Mouse (Mus musculus): ENCODE measurements around the gene Dvl3.

Dvl3 gene

DNA sequence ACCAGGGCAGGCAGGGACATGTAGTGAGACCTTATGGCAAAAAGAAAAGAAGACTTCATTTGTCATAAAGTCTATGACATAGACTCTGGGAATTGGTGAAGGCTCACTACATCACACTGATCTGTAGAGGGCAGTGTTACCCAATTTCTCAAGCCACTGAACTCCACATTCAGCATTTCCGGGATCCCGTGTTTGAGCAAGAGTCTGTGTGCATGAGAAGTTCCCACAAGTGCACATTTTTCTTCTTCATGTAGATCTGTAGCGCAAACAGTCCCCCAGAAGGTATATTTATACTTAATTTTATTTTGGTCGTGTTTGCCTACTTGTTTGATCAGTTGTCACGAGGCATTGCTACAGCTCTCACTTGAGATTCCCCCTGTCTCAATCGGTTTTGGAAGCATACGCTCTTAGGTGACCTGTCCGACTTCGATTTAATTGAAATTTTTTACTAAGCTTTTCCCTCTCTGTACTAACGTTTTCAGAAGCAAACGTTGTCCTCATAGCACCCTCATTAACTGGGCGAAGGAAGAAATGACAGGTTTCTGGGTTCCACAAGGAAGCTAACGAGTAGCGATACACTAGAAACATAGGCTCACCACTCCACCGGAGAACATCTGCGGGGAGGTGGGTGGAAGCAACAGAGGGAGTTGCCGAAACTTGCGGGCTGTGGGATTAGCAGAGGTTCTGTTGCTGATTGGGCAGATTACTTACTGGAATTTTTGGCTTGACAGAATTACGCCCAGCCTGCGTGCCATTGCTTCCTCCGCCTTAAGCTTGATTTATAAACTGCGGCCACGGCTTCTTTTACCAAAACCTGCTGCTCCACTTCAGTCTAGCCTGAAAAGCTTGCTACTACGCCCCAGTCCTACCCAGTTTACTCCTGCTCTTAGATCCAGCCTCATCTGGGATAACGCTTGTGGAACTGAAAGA lies 19.8 kb upstream of the Dvl3 start:
- peak; percentile 53 to 76 for DNase-seq (ENCODE audit: low read depth in 2 of 2, low spot score in 2 of 2)

GRCm38 (mm10) chr16:20497980-20498676 lies 18.7 kb upstream of the Dvl3 start:
- DNase-seq (ENCODE audit: low read depth in 2 of 2, low spot score in 2 of 2), result peak in 1 of 2 experiments; percentile 12

DNA sequence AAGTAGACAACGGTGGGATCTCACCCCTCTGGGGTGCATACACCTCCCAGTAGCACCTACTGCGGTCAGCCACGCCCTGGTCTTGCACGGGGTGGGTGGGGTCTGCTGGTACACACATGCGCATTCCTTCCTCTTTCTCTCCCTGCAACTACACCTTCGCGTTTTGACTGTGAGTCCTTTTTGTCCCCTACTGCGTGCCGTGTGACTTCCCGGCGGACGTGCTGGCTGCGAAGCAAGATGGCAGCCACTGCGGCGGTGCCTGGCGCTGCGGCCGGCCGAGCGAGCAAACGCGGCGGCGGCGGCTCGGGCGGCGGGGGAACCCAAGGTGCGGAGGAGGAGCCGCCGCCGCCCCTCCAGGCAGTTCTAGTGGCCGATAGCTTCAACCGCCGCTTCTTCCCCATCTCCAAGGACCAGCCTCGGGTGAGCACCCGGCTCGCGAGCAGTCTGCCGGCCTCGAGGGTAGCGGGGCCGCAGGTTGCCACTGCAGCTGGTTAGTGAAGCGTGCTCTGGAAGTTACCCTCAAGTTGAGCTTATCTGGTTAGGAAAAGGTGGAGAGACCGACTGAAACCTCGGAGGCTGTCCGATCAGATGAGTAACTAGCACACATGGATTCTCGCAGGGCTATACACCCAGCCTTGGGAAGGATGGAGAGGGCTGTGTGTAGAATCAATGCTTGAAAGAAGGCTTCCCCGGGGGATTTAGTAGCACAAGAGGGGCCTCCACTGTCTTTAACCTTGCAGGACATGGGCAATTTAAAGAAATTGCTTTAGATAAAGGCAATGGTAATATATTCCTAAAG lies 17.9 kb upstream of the Dvl3 start, which contains the start of gene Eif2b5:
TSS of gene Eif2b5 (plus strand) at position 141 of the 799 bp plus-strand sequence.
- DNase-seq (ENCODE audit: low read depth in 2 of 2, low spot score in 2 of 2), result peak; percentile 79 to 82

- no peak for DNase-seq (ENCODE audit: low read depth in 2 of 2, low spot score in 2 of 2)
Measured at GRCm38 (mm10) chr16:20506000-20506399, 10.8 kb upstream of the Dvl3 start.

GRCm38 (mm10) chr16:20509349-20509748 lies 7.4 kb upstream of the Dvl3 start:
- no peak for DNase-seq (ENCODE audit: low read depth in 2 of 2, low spot score in 2 of 2)

GRCm38 (mm10) chr16:20511277-20511847 lies 5.4 kb upstream of the Dvl3 start:
- DNase-seq (ENCODE audit: low read depth in 2 of 2, low spot score in 2 of 2), result no peak

- DNase-seq (ENCODE audit: low read depth in 2 of 2, low spot score in 2 of 2), result no peak
Measured at GRCm38 (mm10) chr16:20516032-20516431, 750 bp upstream of the Dvl3 start.

- peak; percentile 16 to 26 for DNase-seq (ENCODE audit: low read depth in 2 of 2, low spot score in 2 of 2)
Measured at GRCm38 (mm10) chr16:20517216-20517615, 434 bp downstream of the Dvl3 start.

DNA sequence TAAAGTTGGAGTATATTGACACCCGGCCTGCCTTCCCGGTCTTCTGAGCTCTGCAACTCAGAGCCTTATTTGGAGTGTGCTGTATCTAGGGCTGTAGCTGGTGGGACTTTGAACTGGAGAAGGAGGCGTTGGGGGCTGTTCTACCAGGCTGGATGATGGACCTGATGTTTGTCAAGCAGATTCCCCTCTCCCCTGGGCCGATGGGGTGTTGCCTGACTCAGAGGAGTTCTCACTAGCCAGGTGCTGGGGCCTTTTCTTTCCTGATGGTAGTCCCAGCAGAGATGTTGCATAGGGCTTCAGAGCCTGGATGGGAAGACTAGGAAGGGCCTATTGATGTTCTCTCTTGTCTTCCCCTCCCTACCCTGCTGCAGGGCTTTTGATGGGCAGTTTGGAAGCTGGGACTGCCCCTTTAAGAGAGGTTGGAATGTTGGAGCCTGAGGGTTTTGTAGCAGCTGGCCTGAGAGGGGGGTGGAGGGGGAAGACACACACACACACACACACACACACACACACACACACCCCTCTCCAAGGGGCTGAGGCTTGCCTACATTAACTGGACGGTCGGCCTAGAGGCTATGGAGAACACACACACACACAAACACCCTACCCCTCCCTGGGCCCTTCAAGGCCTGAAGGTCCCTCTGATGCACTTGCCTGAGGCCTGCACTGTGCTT lies 1.1 kb downstream of the Dvl3 start:
- DNase-seq (ENCODE audit: low read depth in 2 of 2, low spot score in 2 of 2), result peak in 1 of 2 experiments; percentile 8

- no peak for DNase-seq (ENCODE audit: low read depth in 2 of 2, low spot score in 2 of 2)
Measured at GRCm38 (mm10) chr16:20523886-20524285, 7.1 kb downstream of the Dvl3 start.

- DNase-seq (ENCODE audit: low read depth in 2 of 2, low spot score in 2 of 2), result no peak
Measured at GRCm38 (mm10) chr16:20528779-20529178, 12.0 kb downstream of the Dvl3 start.

DNA sequence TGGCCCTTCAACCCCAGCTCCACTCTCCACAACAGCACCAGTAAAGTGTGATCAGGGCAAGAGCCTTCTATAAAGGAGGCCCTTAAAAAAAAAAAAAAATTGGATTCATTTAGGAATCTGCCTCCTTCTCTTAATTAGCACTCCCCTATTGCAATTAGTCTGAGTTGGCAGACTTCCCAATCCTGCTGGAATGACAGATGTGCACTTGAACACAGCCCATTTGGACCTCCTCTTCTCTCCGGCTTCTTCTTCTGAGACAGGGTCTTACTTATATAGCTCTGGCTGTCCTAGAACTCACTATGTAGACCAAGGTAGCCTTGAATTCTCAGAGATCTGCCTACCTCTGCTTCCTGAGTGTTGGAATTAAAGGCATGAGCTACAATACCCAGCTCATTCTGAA lies 12.6 kb downstream of the Dvl3 start:
- DNase-seq (ENCODE audit: low read depth in 2 of 2, low spot score in 2 of 2), result no peak

- no peak for DNase-seq (ENCODE audit: low read depth in 2 of 2, low spot score in 2 of 2)
Measured at GRCm38 (mm10) chr16:20530941-20531340, 14.2 kb downstream of the Dvl3 start.

- DNase-seq (ENCODE audit: low read depth in 2 of 2, low spot score in 2 of 2), result no peak
Measured at GRCm38 (mm10) chr16:20534617-20535295, 18.0 kb downstream of the Dvl3 start.

DNA sequence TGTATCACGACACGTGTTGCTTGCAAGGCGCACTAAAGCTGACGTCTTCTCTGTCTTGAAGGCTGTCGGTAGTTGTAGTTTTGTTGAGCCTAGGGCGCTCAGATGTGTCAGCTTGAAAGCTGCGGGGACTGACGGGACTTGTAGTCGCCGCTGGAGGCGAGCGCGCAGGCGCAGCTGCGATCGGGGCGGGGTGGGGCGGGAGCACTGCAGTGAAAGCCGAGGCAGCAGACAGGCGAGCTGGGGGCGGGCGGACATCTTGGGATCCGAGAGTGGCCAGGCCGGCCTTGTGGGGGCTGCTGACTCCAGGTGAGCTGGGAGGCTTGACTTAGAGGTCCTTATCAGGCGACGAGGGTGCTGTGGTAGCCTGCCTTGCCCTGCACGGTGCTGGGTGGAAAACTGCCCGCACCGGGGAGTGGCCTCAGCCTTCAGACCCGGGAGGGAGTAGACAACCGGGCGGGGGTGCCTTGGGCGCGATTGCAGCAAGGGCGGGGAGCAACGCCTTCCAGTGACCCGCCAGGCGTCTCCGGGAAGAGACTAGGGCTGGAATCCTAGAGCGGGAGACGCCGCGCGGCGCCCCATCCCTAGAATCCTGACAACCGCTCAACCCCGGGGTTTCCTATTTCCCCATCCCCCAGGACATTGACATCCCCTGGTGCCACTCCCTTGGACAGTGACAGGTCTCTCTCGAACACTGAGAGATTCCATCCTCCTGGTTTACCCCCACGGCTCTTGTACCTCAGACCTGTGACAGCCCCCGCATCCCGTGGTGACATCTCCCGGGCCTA lies 18.7 kb downstream of the Dvl3 start, which contains the start of gene Ap2m1:
TSS of gene Ap2m1 (plus strand) at position 183 of the 785 bp plus-strand sequence.
- peak; percentile 91 for DNase-seq (ENCODE audit: low read depth in 2 of 2, low spot score in 2 of 2)

GRCm38 (mm10) chr16:20536081-20536665 lies 19.4 kb downstream of the Dvl3 start:
- DNase-seq (ENCODE audit: low read depth in 2 of 2, low spot score in 2 of 2), result no peak

- no peak for DNase-seq (ENCODE audit: low read depth in 2 of 2, low spot score in 2 of 2)
Measured at GRCm38 (mm10) chr16:20537071-20537471, 20.3 kb downstream of the Dvl3 start.

GRCm38 (mm10) chr16:20537601-20538320 lies 21.0 kb downstream of the Dvl3 start:
- DNase-seq (ENCODE audit: low read depth in 2 of 2, low spot score in 2 of 2), result no peak
